Mouse (Mus musculus) hindbrain, embryonic 16.5 days (tissue): ENCODE results near the gene Ssbp4. TPM values are rescaled to one million over a fixed set of nuclear protein-coding genes. Genes with fewer than 3 reads are reported as not detected.

Experiments
- ATAC-seq: fragments of 200-750 bp; cut with Nextera tagmentation; 2 replicates; pipeline ENCODE4 v1.8.0; 2017; ENCODE audit warnings: moderate TSS enrichment, moderate library complexity
- H3K27ac ChIP-seq: fragments of 300-500 bp; sonication (generic); 2 replicates; pipeline ENCODE4 v1.5.1; 2014; ENCODE audit warnings: low read depth, mild to moderate bottlenecking, control low read depth, low read length, moderate library complexity
- H3K27me3 ChIP-seq: fragments of 300-500 bp; sonication (generic); replicated peaks from 2 replicates; pipeline ENCODE4 v1.6.1; 2014; ENCODE audit warnings: low read length; ENCODE audit not compliant: control insufficient read depth, insufficient read depth
- H3K36me3 ChIP-seq: fragments of 300-500 bp; sonication (generic); 2 replicates; pipeline ENCODE4 v1.6.1; 2014; ENCODE audit warnings: mild to moderate bottlenecking, low read length, moderate library complexity, mixed read lengths; ENCODE audit not compliant: control insufficient read depth, insufficient read depth
- H3K4me1 ChIP-seq: fragments of 300-500 bp; sonication (generic); 2 replicates; pipeline ENCODE4 v1.6.1; 2014; ENCODE audit warnings: low read depth, low read length; ENCODE audit not compliant: control insufficient read depth, insufficient read depth
- H3K4me2 ChIP-seq: fragments of 300-500 bp; sonication (generic); 2 replicates; pipeline ENCODE4 v1.6.1; 2014; ENCODE audit warnings: mild to moderate bottlenecking, low read length, control low read depth, moderate library complexity
- H3K4me3 ChIP-seq: fragments of 300-500 bp; sonication (generic); 2 replicates; pipeline ENCODE4 v1.5.1; 2014; ENCODE audit warnings: mild to moderate bottlenecking, low read length, control low read depth, moderate library complexity
- H3K9ac ChIP-seq: fragments of 300-500 bp; sonication (generic); 2 replicates; pipeline ENCODE4 v1.6.1; 2014; ENCODE audit warnings: low read depth, mild to moderate bottlenecking, control low read depth, low read length, moderate library complexity
- H3K9me3 ChIP-seq: fragments of 300-500 bp; sonication (generic); 2 replicates; pipeline ENCODE4 v1.6.1; 2014; ENCODE audit warnings: mild to moderate bottlenecking, low read length, moderate library complexity; ENCODE audit not compliant: control insufficient read depth
- WGBS: fragments of 180-500 bp; shearing (Covaris S2); extraction: QIAGEN DNeasy Blood & Tissue Kit; methylation state at CpG from one replicate; pipeline ENCODE4 v1.1.7; 2014; 5-methylcytosine and 5-hydroxymethylcytosine counted together
- polyA plus RNA-seq: library from polyadenylated mRNA; unstranded; fragments of >200 nt; fragmentation: Nextera tagmentation; extraction: Ambion mirVana; gene quantifications from 2 replicates; pipeline ENCODE4 v1.2.1, GENCODE M21; 2015

Gene Ssbp4
- polyA plus RNA-seq, 1 experiment from 2014 or later: 148 TPM

- H3K4me2 ChIP-seq: no peak overlapping the region
- no peak overlapping the region; the same call in 1 of the 2 replicates for H3K27ac ChIP-seq
- WGBS: 83% methylated on average over 4 of the region's 4 CpGs
- no peak; the same call in 1 of the 2 replicates for ATAC-seq
- no peaks in the 10 kb centered on the region for H3K27me3 ChIP-seq
- no peak overlapping the region for H3K4me3 ChIP-seq
- H3K9ac ChIP-seq: 0 out of 2 replicates have a peak overlapping the region, but pooled peaks have one; percentile 6
- H3K9me3 ChIP-seq: no peaks in the 10 kb centered on the region
- no peaks in the 10 kb centered on the region for H3K36me3 ChIP-seq
- peaks cover 21% of the 10 kb centered on the region for H3K4me1 ChIP-seq
Measured at GRCm38 (mm10) chr8:70558334-70558733, 50.3 kb downstream of the Ssbp4 start.

- Histone ChIP-seq H3K36me3 (no peaks in the 10 kb centered on the region), H3K27ac (no peak overlapping the region), H3K4me3 (no peak overlapping the region), H3K4me1 (peaks cover 18% of the 10 kb centered on the region), H3K9ac (no peak overlapping the region), H3K4me2 (no peak overlapping the region), H3K27me3 (no peaks in the 10 kb centered on the region), H3K9me3 (no peaks in the 10 kb centered on the region)
- no peak for ATAC-seq
- WGBS: 98% methylated on average over 4 of the region's 4 CpGs
Measured at GRCm38 (mm10) chr8:70555079-70555747, 53.5 kb downstream of the Ssbp4 start.

GRCm38 (mm10) chr8:70553740-70554139, 54.9 kb downstream of the Ssbp4 start:
- no peaks in the 10 kb centered on the region for H3K27me3 ChIP-seq
- no peaks in the 10 kb centered on the region for H3K36me3 ChIP-seq
- no peak overlapping the region for H3K9ac ChIP-seq
- H3K4me1 ChIP-seq: peaks cover 13% of the 10 kb centered on the region
- peak overlapping the region; percentile 26; the same call in 1 of the 2 replicates for H3K27ac ChIP-seq
- peak; percentile 44 for ATAC-seq
- H3K4me2 ChIP-seq: no peak overlapping the region
- H3K9me3 ChIP-seq: no peaks in the 10 kb centered on the region
- H3K4me3 ChIP-seq: no peak overlapping the region

GRCm38 (mm10) chr8:70552836-70553235, 55.8 kb downstream of the Ssbp4 start:
- no peak overlapping the region for H3K27ac ChIP-seq
- H3K9me3 ChIP-seq: no peaks in the 10 kb centered on the region
- peaks cover 13% of the 10 kb centered on the region for H3K4me1 ChIP-seq
- H3K4me3 ChIP-seq: no peak overlapping the region
- no peak overlapping the region for H3K9ac ChIP-seq
- no peaks in the 10 kb centered on the region for H3K36me3 ChIP-seq
- H3K27me3 ChIP-seq: no peaks in the 10 kb centered on the region
- no peak overlapping the region for H3K4me2 ChIP-seq
- WGBS: 41% methylated on average over 1 of the region's 1 CpGs
- ATAC-seq: no peak

- Histone ChIP-seq H3K4me2 (no peak overlapping the region), H3K36me3 (no peaks in the 10 kb centered on the region), H3K4me1 (peaks cover 13% of the 10 kb centered on the region), H3K9ac (no peak overlapping the region), H3K4me3 (no peak overlapping the region), H3K27ac (no peak overlapping the region), H3K9me3 (no peaks in the 10 kb centered on the region), H3K27me3 (no peaks in the 10 kb centered on the region)
- no peak for ATAC-seq
- WGBS: 87% methylated on average over 3 of the region's 3 CpGs
Measured at GRCm38 (mm10) chr8:70551558-70552161, 57.0 kb downstream of the Ssbp4 start.

- WGBS: 94% methylated on average over 10 of the region's 10 CpGs
- H3K36me3 ChIP-seq: no peaks in the 10 kb centered on the region
- H3K4me3 ChIP-seq: no peak overlapping the region
- H3K27ac ChIP-seq: no peak overlapping the region
- H3K9me3 ChIP-seq: no peaks in the 10 kb centered on the region
- no peak for ATAC-seq
- H3K4me2 ChIP-seq: no peak overlapping the region
- H3K4me1 ChIP-seq: peaks cover 13% of the 10 kb centered on the region
- no peaks in the 10 kb centered on the region for H3K27me3 ChIP-seq
- H3K9ac ChIP-seq: no peak overlapping the region
Measured at GRCm38 (mm10) chr8:70549412-70550184, 59.1 kb downstream of the Ssbp4 start.

- H3K27ac ChIP-seq: no peak overlapping the region
- H3K36me3 ChIP-seq: no peaks in the 10 kb centered on the region
- H3K27me3 ChIP-seq: no peaks in the 10 kb centered on the region
- no peak for ATAC-seq
- peaks cover 2% of the 10 kb centered on the region for H3K4me1 ChIP-seq
- H3K9me3 ChIP-seq: no peaks in the 10 kb centered on the region
- no peak overlapping the region for H3K9ac ChIP-seq
- no peak overlapping the region for H3K4me2 ChIP-seq
- H3K4me3 ChIP-seq: no peak overlapping the region
- WGBS: 90% methylated on average over 6 of the region's 6 CpGs
Measured at GRCm38 (mm10) chr8:70547762-70548161, 60.9 kb downstream of the Ssbp4 start.
